Mouse (Mus musculus) ZHBTc4 (cell line): ENCODE data around the gene Olfr1491.

Source experiments
- DNase-seq: peaks from one replicate; pipeline ENCODE4 v3.0.0-alpha.2; 2011; ENCODE audit warnings: low read depth, low spot score

The Olfr1491 gene

GRCm38 (mm10) chr19:13696968-13697367 lies at the start of gene Olfr1491:
Olfr1491 (plus strand) TSS chr19:13697268.
- DNase-seq = no peak

- DNase-seq = no peak
These were observed 46.3 kb upstream of the Olfr1491 start, which contains the start of gene Olfr1490 for GRCm38 (mm10) chr19:13650791-13651190. Olfr1490 (plus strand) TSS chr19:13651091.

GRCm38 (mm10) chr19:13722978-13723377 lies 25.9 kb downstream of the Olfr1491 start, which contains the start of gene Olfr1493-ps1:
Olfr1493-ps1 (plus strand) TSS chr19:13723278.
- no peak for DNase-seq

- no peak for DNase-seq
These were observed 42.4 kb downstream of the Olfr1491 start, which contains the start of gene Olfr1494 for GRCm38 (mm10) chr19:13739428-13739827. Olfr1494 (plus strand) TSS chr19:13739728.

- DNase-seq = no peak
These were observed 52.3 kb downstream of the Olfr1491 start for GRCm38 (mm10) chr19:13749366-13749765.
